In the genomic region with DNA sequence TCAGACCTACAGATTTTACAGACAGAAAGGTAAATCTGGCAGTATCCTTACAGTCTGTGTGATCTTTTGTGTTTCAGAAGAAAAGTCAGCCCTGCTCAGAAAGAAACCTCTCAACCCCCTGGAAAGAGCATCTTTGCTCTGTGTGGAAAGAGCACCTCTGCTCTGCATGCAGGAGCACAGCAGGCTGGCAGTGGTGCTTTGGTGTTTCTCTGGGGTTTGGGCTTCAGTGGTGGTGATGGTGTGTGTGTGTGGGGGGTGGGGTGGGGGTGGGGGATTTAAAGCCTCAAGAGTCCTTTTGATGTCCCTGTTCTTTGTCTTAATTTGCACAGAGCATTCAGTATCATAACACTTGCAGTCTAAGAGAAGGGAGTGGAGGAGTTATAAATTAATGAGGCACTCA, we compare ENCODE assay signal across 15 mouse cellular contexts.
"Had no signal": no experiment of that assay in that cellular context is flagged by ENCODE, and none has a peak within 500 bp of the region (broad histone marks: within the 10 kb centered on the region; RNA-seq: fewer than 3 reads in every experiment).

No protein-coding gene starts in this region.

- ATAC-seq: lung, postnatal 0 days had no signal

- DNase-seq: kidney, adult 11 months; kidney, postnatal 10 days; kidney, postnatal 4 days; liver; liver, embryonic 13.5 days; lung, adult 2 months; lung, postnatal 36 days; right cerebral cortex, adult 18-20 months; right cerebral cortex, postnatal 25 days; thymus, postnatal 4 days had no signal

- H3K27ac ChIP-seq: layer of hippocampus, adult 2 months; limb, embryonic 12.5 days; liver, embryonic 13.5 days; neural tube, embryonic 15.5 days; stomach, postnatal 0 days had no signal

- H3K4me2 ChIP-seq: limb, embryonic 12.5 days; liver, embryonic 13.5 days; neural tube, embryonic 15.5 days had no signal

- H3K9me3 ChIP-seq: limb, embryonic 12.5 days; liver, embryonic 13.5 days; neural tube, embryonic 15.5 days had no signal

- H3K4me3 ChIP-seq: layer of hippocampus, adult 2 months; limb, embryonic 12.5 days; liver, embryonic 13.5 days; neural tube, embryonic 15.5 days had no signal

- H3K9ac ChIP-seq: limb, embryonic 12.5 days; liver, embryonic 13.5 days; neural tube, embryonic 15.5 days had no signal

- H3K4me1 ChIP-seq: limb, embryonic 12.5 days; liver, embryonic 13.5 days; neural tube, embryonic 15.5 days had no signal

- H3K36me3 ChIP-seq: limb, embryonic 12.5 days; liver, embryonic 13.5 days; neural tube, embryonic 15.5 days had no signal

- H3K27me3 ChIP-seq: limb, embryonic 12.5 days; liver, embryonic 13.5 days; neural tube, embryonic 15.5 days had no signal
